In genomic region chr17:47594969-47595247, GRCm38 (mm10) we compare ENCODE assay signal across 8 mouse cellular contexts. TPM values are rescaled to one million over a fixed set of nuclear protein-coding genes. Genes with fewer than 3 reads are reported as not detected.
DNase-seq lines count a peak whose midpoint lies in the region; ATAC-seq lines count a peak whose summit lies in the region.

No protein-coding gene starts in this region.

- no peaks in the 10 kb centered on the region for H3K9me3 ChIP-seq in kidney, embryonic 16.5 days (ENCODE audit: low read length)
- H3K9me3 ChIP-seq in hindbrain, embryonic 15.5 days, result no peaks in the 10 kb centered on the region
- H3K9me3 ChIP-seq in midbrain, embryonic 16.5 days (replicated peaks; ENCODE audit: control insufficient read depth, low read length, poor library complexity, severe bottlenecking), result no peaks in the 10 kb centered on the region

- H3K27me3 ChIP-seq in kidney, embryonic 16.5 days (ENCODE audit: insufficient read depth, low read length), result no peaks in the 10 kb centered on the region
- H3K27me3 ChIP-seq in hindbrain, embryonic 15.5 days, result no peaks in the 10 kb centered on the region
- H3K27me3 ChIP-seq in midbrain, embryonic 16.5 days (ENCODE audit: control insufficient read depth, insufficient read depth, low read depth, low read length), result no peaks in the 10 kb centered on the region

- H3K4me1 ChIP-seq in kidney, embryonic 16.5 days (ENCODE audit: insufficient read depth, low read length), result peaks cover 51% of the 10 kb centered on the region
- peaks cover 14% of the 10 kb centered on the region for H3K4me1 ChIP-seq in brown adipose tissue, adult 24 weeks (ENCODE audit: control insufficient read depth, insufficient read depth, insufficient read length, low read length)
- peaks cover 46% of the 10 kb centered on the region for H3K4me1 ChIP-seq in hindbrain, embryonic 15.5 days (replicated peaks)
- H3K4me1 ChIP-seq in midbrain, embryonic 16.5 days (ENCODE audit: control insufficient read depth, insufficient read depth, low read length), result peaks cover 30% of the 10 kb centered on the region

- peak overlapping the region; percentile 89 for H3K4me2 ChIP-seq in kidney, embryonic 16.5 days (replicated peaks; ENCODE audit: low read depth, low read length)
- peak overlapping the region; percentile 97 for H3K4me2 ChIP-seq in hindbrain, embryonic 15.5 days
- peak overlapping the region; percentile 99 for H3K4me2 ChIP-seq in midbrain, embryonic 16.5 days (ENCODE audit: low read length)

- no peak for DNase-seq in kidney, adult 18-20 months
- DNase-seq in layer of hippocampus, adult 18-20 months (ENCODE audit: low spot score in 2 of 2), result no peak
- no peak for DNase-seq in right cerebral cortex, postnatal 4 days

- peak overlapping the region; percentile 97 for H3K27ac ChIP-seq in kidney, embryonic 16.5 days (ENCODE audit: low read length)
- peak overlapping the region; percentile 90 for H3K27ac ChIP-seq in brown adipose tissue, adult 24 weeks (replicated peaks; ENCODE audit: low read depth, low read length)
- H3K27ac ChIP-seq in hindbrain, embryonic 15.5 days (replicated peaks), result peak overlapping the region; percentile 78
- H3K27ac ChIP-seq in midbrain, embryonic 16.5 days (ENCODE audit: low read length), result peak overlapping the region; percentile 69

- peaks cover 19% of the 10 kb centered on the region for H3K36me3 ChIP-seq in kidney, embryonic 16.5 days (ENCODE audit: insufficient read depth, low read length)
- H3K36me3 ChIP-seq in hindbrain, embryonic 15.5 days, result peaks cover 5% of the 10 kb centered on the region
- H3K36me3 ChIP-seq in midbrain, embryonic 16.5 days (ENCODE audit: control insufficient read depth, insufficient read depth, low read length), result no peaks in the 10 kb centered on the region

- H3K4me3 ChIP-seq in kidney, embryonic 16.5 days (ENCODE audit: low read length), result peak overlapping the region; percentile 95
- peak overlapping the region; percentile 92 for H3K4me3 ChIP-seq in brown adipose tissue, adult 24 weeks (ENCODE audit: insufficient read depth, low read depth, low read length)
- H3K4me3 ChIP-seq in hindbrain, embryonic 15.5 days, result peak overlapping the region; percentile 74
- peak overlapping the region; percentile 71 for H3K4me3 ChIP-seq in midbrain, embryonic 16.5 days (ENCODE audit: low read depth, low read length)

- ATAC-seq in kidney, embryonic 16.5 days (ENCODE audit: low FRiP score, low TSS enrichment), result no peak
- no peak for ATAC-seq in hindbrain, embryonic 15.5 days (ENCODE audit: low FRiP score, low read depth)
- ATAC-seq in midbrain, embryonic 16.5 days, result no peak
- ATAC-seq in CD4-positive, CD25-positive, alpha-beta regulatory T cell, adult 4 months, result no peak

- H3K9ac ChIP-seq in kidney, embryonic 16.5 days (replicated peaks; ENCODE audit: low read length), result peak overlapping the region; percentile 91
- peak overlapping the region; percentile 60 for H3K9ac ChIP-seq in hindbrain, embryonic 15.5 days
- H3K9ac ChIP-seq in midbrain, embryonic 16.5 days (ENCODE audit: low read depth, low read length), result peak overlapping the region; percentile 68

- 0% methylated on average over 6 of the region's 9 CpGs for WGBS in kidney, embryonic 16.5 days
- 0% methylated on average over 7 of the region's 9 CpGs for WGBS in hindbrain, embryonic 15.5 days
- 0% methylated on average over 6 of the region's 9 CpGs for WGBS in midbrain, embryonic 16.5 days

RNA-seq across cellular contexts. Expression of gene Bysl, which starts 16.4 kb away (rescaled TPM):
- polyA plus RNA-seq in kidney, embryonic 16.5 days (2015; fragmentation: Nextera tagmentation; extraction: Ambion mirVana), result 24.5 and 25.9 TPM in 2 replicates
- 8.6 and 11.0 TPM in 2 replicates for polyA plus RNA-seq in brown adipose tissue, adult 24 weeks (2012; ENCODE audit: insufficient read depth, insufficient read length, missing spikeins)
- polyA plus RNA-seq in hindbrain, embryonic 15.5 days (2015; fragmentation: Nextera tagmentation; extraction: Ambion mirVana), result 33.9 and 37.5 TPM in 2 replicates
- 38.6 and 40.7 TPM in 2 replicates for polyA plus RNA-seq in midbrain, embryonic 16.5 days (2015; fragmentation: Nextera tagmentation; extraction: Ambion mirVana)
- total RNA-seq in layer of hippocampus, adult 18-20 months (2021), result 10 to 100 TPM; 19.4 to 19.5 TPM
- polyA plus RNA-seq in CD4-positive, CD25-positive, alpha-beta regulatory T cell, adult 4 months (2017; shearing (Covaris generic)), result 10 to 100 TPM; 10.6 to 14.2 TPM

RNA-seq across cellular contexts. Expression of gene Med20, which starts 16.5 kb away (rescaled TPM):
- polyA plus RNA-seq in kidney, embryonic 16.5 days (2015; fragmentation: Nextera tagmentation; extraction: Ambion mirVana), result 47.7 and 53.9 TPM in 2 replicates
- polyA plus RNA-seq in brown adipose tissue, adult 24 weeks (2012; ENCODE audit: insufficient read depth, insufficient read length, missing spikeins), result 10.7 and 18.0 TPM in 2 replicates
- polyA plus RNA-seq in hindbrain, embryonic 15.5 days (2015; fragmentation: Nextera tagmentation; extraction: Ambion mirVana), result 41.2 and 43.9 TPM in 2 replicates
- polyA plus RNA-seq in midbrain, embryonic 16.5 days (2015; fragmentation: Nextera tagmentation; extraction: Ambion mirVana), result 47.0 and 47.7 TPM in 2 replicates
- total RNA-seq in layer of hippocampus, adult 18-20 months (2021), result 10 to 100 TPM; 33.4 to 36.9 TPM
- polyA plus RNA-seq in CD4-positive, CD25-positive, alpha-beta regulatory T cell, adult 4 months (2017; shearing (Covaris generic)), result 10 to 100 TPM; 36.0 to 37.0 TPM

RNA-seq across cellular contexts. Expression of gene Gm20517, which starts 16.5 kb away (rescaled TPM):
- 1.6 TPM in 2 replicates for polyA plus RNA-seq in kidney, embryonic 16.5 days (2015; fragmentation: Nextera tagmentation; extraction: Ambion mirVana)
- polyA plus RNA-seq in brown adipose tissue, adult 24 weeks (2012; ENCODE audit: insufficient read depth, insufficient read length, missing spikeins), result 1.2 and 5.0 TPM in 2 replicates
- 2.0 and 2.5 TPM in 2 replicates for polyA plus RNA-seq in hindbrain, embryonic 15.5 days (2015; fragmentation: Nextera tagmentation; extraction: Ambion mirVana)
- 1.3 and 2.0 TPM in 2 replicates for polyA plus RNA-seq in midbrain, embryonic 16.5 days (2015; fragmentation: Nextera tagmentation; extraction: Ambion mirVana)
- total RNA-seq in layer of hippocampus, adult 18-20 months (2021), result 1 to 10 TPM; 4.2 to 5.8 TPM
- polyA plus RNA-seq in CD4-positive, CD25-positive, alpha-beta regulatory T cell, adult 4 months (2017; shearing (Covaris generic)), result under 1 TPM in 1 of 2 experiments, not detected in 1; 0.73 TPM

RNA-seq across cellular contexts. Expression of gene Usp49, which starts 35.6 kb away (rescaled TPM):
- 3.7 and 5.3 TPM in 2 replicates for polyA plus RNA-seq in kidney, embryonic 16.5 days (2015; fragmentation: Nextera tagmentation; extraction: Ambion mirVana)
- 2.1 and 3.3 TPM in 2 replicates for polyA plus RNA-seq in brown adipose tissue, adult 24 weeks (2012; ENCODE audit: insufficient read depth, insufficient read length, missing spikeins)
- polyA plus RNA-seq in hindbrain, embryonic 15.5 days (2015; fragmentation: Nextera tagmentation; extraction: Ambion mirVana), result 6.3 and 8.2 TPM in 2 replicates
- 5.3 and 7.3 TPM in 2 replicates for polyA plus RNA-seq in midbrain, embryonic 16.5 days (2015; fragmentation: Nextera tagmentation; extraction: Ambion mirVana)
- 10 to 100 TPM in 1 of 2 experiments, 1 to 10 TPM in 1; 9.7 to 10.8 TPM for total RNA-seq in layer of hippocampus, adult 18-20 months (2021)
- under 1 TPM; 0.43 to 0.78 TPM for polyA plus RNA-seq in CD4-positive, CD25-positive, alpha-beta regulatory T cell, adult 4 months (2017; shearing (Covaris generic))
